Mouse (Mus musculus): ENCODE measurements at regions not wholly inside any gene's neighbourhood (a gene's known extent, or its start where the extent isn't known, plus 50 kb on each side); places are given as distances from the start of the nearest gene placed in this dataset.

- H3K4me3 ChIP-seq (replicated peaks; ENCODE audit: low read length): no peak overlapping the region
- TF ChIP-seq POU5F1 (IDR thresholded peaks at IDR 0.05; ENCODE audit: borderline replicate concordance, low read length) (no peak), CTCF (conservative IDR thresholded peaks at IDR 0.05; ENCODE audit: low read length) (no peak), NANOG (IDR thresholded peaks at IDR 0.05; ENCODE audit: borderline replicate concordance, low read length) (no peak)
- H3K9me3 ChIP-seq (ENCODE audit: low read length): no peaks in the 10 kb centered on the region
- H3K36me3 ChIP-seq (ENCODE audit: insufficient read depth, low read length): no peaks in the 10 kb centered on the region
- no peaks in the 10 kb centered on the region for H3K4me1 ChIP-seq (replicated peaks; ENCODE audit: low read depth, low read length)
- H3K27me3 ChIP-seq (ENCODE audit: insufficient read depth, low read length): no peaks in the 10 kb centered on the region
Observed at GRCm38 (mm10) chr7:68858471-68859210, 109.6 kb upstream of the Arrdc4 start.

- TF ChIP-seq CTCF (conservative IDR thresholded peaks at IDR 0.05; ENCODE audit: low read length): no peak
- TF ChIP-seq NANOG (IDR thresholded peaks at IDR 0.05; ENCODE audit: borderline replicate concordance, low read length): no peak
- TF ChIP-seq POU5F1 (IDR thresholded peaks at IDR 0.05; ENCODE audit: borderline replicate concordance, low read length): no peak
- no peaks in the 10 kb centered on the region for H3K4me1 ChIP-seq (replicated peaks; ENCODE audit: low read depth, low read length)
- no peak overlapping the region for H3K4me3 ChIP-seq (replicated peaks; ENCODE audit: low read length)
- no peaks in the 10 kb centered on the region for H3K27me3 ChIP-seq (ENCODE audit: insufficient read depth, low read length)
- no peaks in the 10 kb centered on the region for H3K36me3 ChIP-seq (ENCODE audit: insufficient read depth, low read length)
- peaks cover 5% of the 10 kb centered on the region for H3K9me3 ChIP-seq (ENCODE audit: low read length)
Observed at GRCm38 (mm10) chr7:68851981-68852575, 103.0 kb upstream of the Arrdc4 start.

GRCm38 (mm10) chr7:68844606-68845005 is 95.6 kb upstream of the Arrdc4 start:
- Histone ChIP-seq H3K36me3 (ENCODE audit: insufficient read depth, low read length) (no peaks in the 10 kb centered on the region), H3K4me1 (replicated peaks; ENCODE audit: low read depth, low read length) (no peaks in the 10 kb centered on the region), H3K4me3 (replicated peaks; ENCODE audit: low read length) (no peak overlapping the region), H3K27me3 (ENCODE audit: insufficient read depth, low read length) (no peaks in the 10 kb centered on the region), H3K9me3 (ENCODE audit: low read length) (peaks cover 5% of the 10 kb centered on the region)
- TF ChIP-seq NANOG (IDR thresholded peaks at IDR 0.05; ENCODE audit: borderline replicate concordance, low read length): no peak

- no peaks in the 10 kb centered on the region for H3K4me1 ChIP-seq (replicated peaks; ENCODE audit: low read depth, low read length)
- no peak overlapping the region for H3K4me3 ChIP-seq (replicated peaks; ENCODE audit: low read length)
- H3K27me3 ChIP-seq (ENCODE audit: insufficient read depth, low read length): no peaks in the 10 kb centered on the region
- TF ChIP-seq NANOG (IDR thresholded peaks at IDR 0.05; ENCODE audit: borderline replicate concordance, low read length) (no peak), POU5F1 (IDR thresholded peaks at IDR 0.05; ENCODE audit: borderline replicate concordance, low read length) (no peak), CTCF (conservative IDR thresholded peaks at IDR 0.05; ENCODE audit: low read length) (peak; percentile 44)
- peaks cover 5% of the 10 kb centered on the region for H3K9me3 ChIP-seq (ENCODE audit: low read length)
- no peaks in the 10 kb centered on the region for H3K36me3 ChIP-seq (ENCODE audit: insufficient read depth, low read length)
Observed at GRCm38 (mm10) chr7:68843374-68843773, 94.3 kb upstream of the Arrdc4 start.

- TF ChIP-seq POU5F1 (IDR thresholded peaks at IDR 0.05; ENCODE audit: borderline replicate concordance, low read length): no peak
- TF ChIP-seq NANOG (IDR thresholded peaks at IDR 0.05; ENCODE audit: borderline replicate concordance, low read length): no peak
- peak; percentile 88 for TF ChIP-seq CTCF (conservative IDR thresholded peaks at IDR 0.05; ENCODE audit: low read length)
- no peaks in the 10 kb centered on the region for H3K4me1 ChIP-seq (replicated peaks; ENCODE audit: low read depth, low read length)
- no peaks in the 10 kb centered on the region for H3K27me3 ChIP-seq (ENCODE audit: insufficient read depth, low read length)
- H3K9me3 ChIP-seq (ENCODE audit: low read length): no peaks in the 10 kb centered on the region
- H3K36me3 ChIP-seq (ENCODE audit: insufficient read depth, low read length): no peaks in the 10 kb centered on the region
- H3K4me3 ChIP-seq (replicated peaks; ENCODE audit: low read length): no peak overlapping the region
Observed at GRCm38 (mm10) chr7:68833977-68834791, 85.1 kb upstream of the Arrdc4 start.

- no peak for TF ChIP-seq POU5F1 (IDR thresholded peaks at IDR 0.05; ENCODE audit: borderline replicate concordance, low read length)
- TF ChIP-seq NANOG (IDR thresholded peaks at IDR 0.05; ENCODE audit: borderline replicate concordance, low read length): no peak
- H3K9me3 ChIP-seq (ENCODE audit: low read length): no peaks in the 10 kb centered on the region
Observed at GRCm38 (mm10) chr7:68833517-68833916, 84.5 kb upstream of the Arrdc4 start.

GRCm38 (mm10) chr7:68829861-68830260 is 80.8 kb upstream of the Arrdc4 start:
- Histone ChIP-seq H3K36me3 (ENCODE audit: insufficient read depth, low read length) (no peaks in the 10 kb centered on the region), H3K9me3 (ENCODE audit: low read length) (no peaks in the 10 kb centered on the region), H3K4me1 (replicated peaks; ENCODE audit: low read depth, low read length) (no peaks in the 10 kb centered on the region), H3K27me3 (ENCODE audit: insufficient read depth, low read length) (no peaks in the 10 kb centered on the region), H3K4me3 (replicated peaks; ENCODE audit: low read length) (no peak overlapping the region)
- TF ChIP-seq CTCF (conservative IDR thresholded peaks at IDR 0.05; ENCODE audit: low read length) (peak; percentile 66), POU5F1 (IDR thresholded peaks at IDR 0.05; ENCODE audit: borderline replicate concordance, low read length) (no peak)

More at GRCm38 (mm10) chr7:68833517-68833916, 84.5 kb upstream of the Arrdc4 start:
- H3K36me3 ChIP-seq (ENCODE audit: insufficient read depth, low read length): no peaks in the 10 kb centered on the region
- no peaks in the 10 kb centered on the region for H3K27me3 ChIP-seq (ENCODE audit: insufficient read depth, low read length)
- H3K4me1 ChIP-seq (replicated peaks; ENCODE audit: low read depth, low read length): no peaks in the 10 kb centered on the region
- no peak overlapping the region for H3K4me3 ChIP-seq (replicated peaks; ENCODE audit: low read length)

- Histone ChIP-seq H3K4me3 (replicated peaks; ENCODE audit: low read length) (no peak overlapping the region), H3K36me3 (ENCODE audit: insufficient read depth, low read length) (no peaks in the 10 kb centered on the region), H3K4me1 (replicated peaks; ENCODE audit: low read depth, low read length) (peaks cover 6% of the 10 kb centered on the region; the same call in 1 of the 2 replicates), H3K27me3 (ENCODE audit: insufficient read depth, low read length) (no peaks in the 10 kb centered on the region), H3K9me3 (ENCODE audit: low read length) (no peaks in the 10 kb centered on the region)
- TF ChIP-seq POU5F1 (IDR thresholded peaks at IDR 0.05; ENCODE audit: borderline replicate concordance, low read length): no peak
- TF ChIP-seq CTCF (conservative IDR thresholded peaks at IDR 0.05; ENCODE audit: low read length): no peak
- no peak for TF ChIP-seq NANOG (IDR thresholded peaks at IDR 0.05; ENCODE audit: borderline replicate concordance, low read length)
Observed at GRCm38 (mm10) chr7:68824399-68824798, 75.4 kb upstream of the Arrdc4 start.
